Mouse (Mus musculus): Measurements from ENCODE around the gene Srd5a1. TPM values are rescaled to one million over a fixed set of nuclear protein-coding genes. Genes with fewer than 3 reads are reported as not detected.
A peak's percentile ranks its signal among the peaks of the same experiment; 100 is the strongest.
"Not testable (repeated sequence)": the region's sequence is repeated elsewhere in the genome, so short reads cannot be mapped to it uniquely, and the experiment has no call there.

Srd5a1 gene
- polyA plus RNA-seq, 1 experiment from 2014 or later, result 24.9 TPM

GRCm38 (mm10) chr13:69608734-69609133 lies 2.5 kb downstream of the Srd5a1 start:
- no peak overlapping the region for H3K27ac ChIP-seq (ENCODE audit: low read depth, low read length)
- ATAC-seq (ENCODE audit: low FRiP score) (no peak), DNase-seq (ENCODE audit: low spot score, missing footprints) (no peak)
- H3K4me1 ChIP-seq (ENCODE audit: control insufficient read depth, insufficient read depth, low read length), result peaks cover 12% of the 10 kb centered on the region
- no peak overlapping the region for H3K4me2 ChIP-seq
- no peak overlapping the region for H3K4me3 ChIP-seq (ENCODE audit: low read depth, low read length)
- no peaks in the 10 kb centered on the region for H3K27me3 ChIP-seq (ENCODE audit: control insufficient read depth, insufficient read depth, low read length)
- no peak overlapping the region for H3K9ac ChIP-seq (ENCODE audit: low read length)
- no peaks in the 10 kb centered on the region for H3K36me3 ChIP-seq (ENCODE audit: control insufficient read depth, insufficient read depth, low read length)
- no peaks in the 10 kb centered on the region for H3K9me3 ChIP-seq (ENCODE audit: control insufficient read depth, low read length)
- 88% methylated on average over 8 of the region's 8 CpGs for WGBS

DNA sequence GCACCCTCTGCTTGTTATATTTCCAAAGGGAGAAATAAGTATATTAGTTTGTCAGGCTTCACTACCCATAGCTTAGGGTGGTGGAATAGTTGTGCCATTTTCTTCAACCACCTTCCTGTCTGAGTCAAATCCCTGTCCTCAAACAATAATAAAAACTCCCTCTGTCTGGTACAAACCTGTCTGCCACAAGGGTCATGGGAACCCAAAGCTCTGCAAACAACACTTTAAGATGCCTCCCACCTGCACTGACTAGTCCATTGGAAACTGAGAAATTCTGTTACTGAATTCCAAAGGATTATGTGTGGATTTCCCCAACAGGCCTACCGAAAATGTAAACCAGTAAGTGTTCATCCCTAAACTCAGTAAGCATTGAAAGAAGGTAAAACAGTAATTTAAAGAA lies 6.6 kb downstream of the Srd5a1 start:
- DNase-seq (ENCODE audit: low spot score, missing footprints) (no peak), ATAC-seq (ENCODE audit: low FRiP score) (no peak)

DNA sequence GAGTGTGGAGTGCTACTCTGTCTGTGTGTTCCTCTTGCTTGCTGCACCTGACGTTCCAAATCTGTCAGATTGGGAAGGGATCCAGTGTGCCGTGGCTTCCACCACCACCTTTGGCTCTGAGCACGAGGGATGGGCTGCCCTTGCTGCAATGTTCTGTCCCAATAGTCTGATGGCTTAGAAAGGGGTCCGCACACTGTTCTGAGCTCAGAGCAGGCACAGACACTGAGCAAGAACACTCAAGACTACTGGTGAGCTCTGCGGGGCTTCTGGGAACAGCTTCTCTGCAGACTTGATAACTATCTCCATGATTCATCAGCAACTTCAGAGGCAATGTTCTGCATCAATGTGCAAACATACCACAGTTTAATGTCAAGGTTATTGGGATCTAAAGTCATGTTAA lies 9.9 kb downstream of the Srd5a1 start:
- H3K36me3 ChIP-seq (ENCODE audit: control insufficient read depth, insufficient read depth, low read length), result no peaks in the 10 kb centered on the region
- no peaks in the 10 kb centered on the region for H3K4me1 ChIP-seq (ENCODE audit: control insufficient read depth, insufficient read depth, low read length)
- H3K4me3 ChIP-seq (ENCODE audit: low read depth, low read length), result no peak overlapping the region
- no peaks in the 10 kb centered on the region for H3K27me3 ChIP-seq (ENCODE audit: control insufficient read depth, insufficient read depth, low read length)
- DNase-seq (ENCODE audit: low spot score, missing footprints) (no peak), ATAC-seq (ENCODE audit: low FRiP score) (no peak)
- 88% methylated on average over 5 of the region's 5 CpGs for WGBS
- no peak overlapping the region for H3K9ac ChIP-seq (ENCODE audit: low read length)
- H3K4me2 ChIP-seq, result no peak overlapping the region
- no peaks in the 10 kb centered on the region for H3K9me3 ChIP-seq (ENCODE audit: control insufficient read depth, low read length)
- H3K27ac ChIP-seq (ENCODE audit: low read depth, low read length), result no peak overlapping the region

More for the DNA sequence above, 6.6 kb downstream of the Srd5a1 start:
- Histone ChIP-seq H3K4me1 (ENCODE audit: control insufficient read depth, insufficient read depth, low read length) (no peaks in the 10 kb centered on the region), H3K9ac (ENCODE audit: low read length) (no peak overlapping the region), H3K27ac (ENCODE audit: low read depth, low read length) (no peak overlapping the region), H3K27me3 (ENCODE audit: control insufficient read depth, insufficient read depth, low read length) (no peaks in the 10 kb centered on the region), H3K9me3 (ENCODE audit: control insufficient read depth, low read length) (no peaks in the 10 kb centered on the region), H3K36me3 (ENCODE audit: control insufficient read depth, insufficient read depth, low read length) (no peaks in the 10 kb centered on the region), H3K4me2 (no peak overlapping the region), H3K4me3 (ENCODE audit: low read depth, low read length) (no peak overlapping the region)
- WGBS, result 84% methylated on average over 1 of the region's 1 CpGs

GRCm38 (mm10) chr13:69600863-69601262 lies 10.4 kb downstream of the Srd5a1 start:
- DNase-seq (ENCODE audit: low spot score, missing footprints); H3K27ac ChIP-seq (ENCODE audit: low read depth, low read length); H3K4me2 ChIP-seq; ATAC-seq (ENCODE audit: low FRiP score); H3K36me3 ChIP-seq (ENCODE audit: control insufficient read depth, insufficient read depth, low read length); H3K4me3 ChIP-seq (ENCODE audit: low read depth, low read length); H3K4me1 ChIP-seq (ENCODE audit: control insufficient read depth, insufficient read depth, low read length); H3K27me3 ChIP-seq (ENCODE audit: control insufficient read depth, insufficient read depth, low read length); H3K9me3 ChIP-seq (ENCODE audit: control insufficient read depth, low read length); H3K9ac ChIP-seq (ENCODE audit: low read length): not testable (repeated sequence)
- 91% methylated on average over 5 of the region's 5 CpGs for WGBS

GRCm38 (mm10) chr13:69598867-69599266 lies 12.4 kb downstream of the Srd5a1 start:
- 97% methylated on average over 10 of the region's 10 CpGs for WGBS
- ATAC-seq (ENCODE audit: low FRiP score) (no peak), DNase-seq (ENCODE audit: low spot score, missing footprints) (no peak)
- H3K4me2 ChIP-seq, result no peak overlapping the region
- no peaks in the 10 kb centered on the region for H3K9me3 ChIP-seq (ENCODE audit: control insufficient read depth, low read length)
- no peaks in the 10 kb centered on the region for H3K4me1 ChIP-seq (ENCODE audit: control insufficient read depth, insufficient read depth, low read length)
- H3K9ac ChIP-seq (ENCODE audit: low read length), result no peak overlapping the region
- no peak overlapping the region for H3K4me3 ChIP-seq (ENCODE audit: low read depth, low read length)
- H3K27me3 ChIP-seq (ENCODE audit: control insufficient read depth, insufficient read depth, low read length), result no peaks in the 10 kb centered on the region
- no peaks in the 10 kb centered on the region for H3K36me3 ChIP-seq (ENCODE audit: control insufficient read depth, insufficient read depth, low read length)
- H3K27ac ChIP-seq (ENCODE audit: low read depth, low read length), result no peak overlapping the region

DNA sequence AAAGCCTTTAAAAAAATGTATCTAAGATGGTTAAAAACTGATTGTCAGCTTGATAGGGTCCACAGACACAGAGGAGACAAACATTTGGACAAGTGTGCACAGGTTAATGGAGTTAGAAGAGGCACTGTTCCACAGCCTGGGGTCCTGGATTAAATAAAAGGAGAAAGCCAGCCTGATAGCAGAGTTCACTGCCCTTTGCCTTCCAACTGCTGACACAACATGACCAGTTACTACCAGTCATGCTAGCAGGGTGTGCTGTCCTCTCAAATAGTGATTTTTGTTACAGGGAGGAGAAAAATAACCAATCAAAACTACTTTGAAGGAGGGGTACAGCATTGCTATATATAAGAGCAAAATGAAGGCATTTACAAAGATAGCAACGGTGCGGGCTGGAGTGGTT lies 14.7 kb downstream of the Srd5a1 start:
- no peaks in the 10 kb centered on the region for H3K27me3 ChIP-seq (ENCODE audit: control insufficient read depth, insufficient read depth, low read length)
- no peak overlapping the region for H3K9ac ChIP-seq (ENCODE audit: low read length)
- no peaks in the 10 kb centered on the region for H3K4me1 ChIP-seq (ENCODE audit: control insufficient read depth, insufficient read depth, low read length)
- WGBS, result 91% methylated on average over 2 of the region's 2 CpGs
- no peak for DNase-seq (ENCODE audit: low spot score, missing footprints)
- H3K27ac ChIP-seq (ENCODE audit: low read depth, low read length), result no peak overlapping the region
- H3K4me3 ChIP-seq (ENCODE audit: low read depth, low read length), result no peak overlapping the region
- no peak overlapping the region for H3K4me2 ChIP-seq
- H3K9me3 ChIP-seq (ENCODE audit: control insufficient read depth, low read length), result no peaks in the 10 kb centered on the region
- no peaks in the 10 kb centered on the region for H3K36me3 ChIP-seq (ENCODE audit: control insufficient read depth, insufficient read depth, low read length)
- ATAC-seq (ENCODE audit: low FRiP score), result no peak

- DNase-seq (ENCODE audit: low spot score, missing footprints), result no peak
- 89% methylated on average over 6 of the region's 6 CpGs for WGBS
- Histone ChIP-seq H3K9me3 (ENCODE audit: control insufficient read depth, low read length) (no peaks in the 10 kb centered on the region), H3K9ac (ENCODE audit: low read length) (no peak overlapping the region), H3K4me2 (no peak overlapping the region), H3K36me3 (ENCODE audit: control insufficient read depth, insufficient read depth, low read length) (no peaks in the 10 kb centered on the region), H3K4me3 (ENCODE audit: low read depth, low read length) (no peak overlapping the region), H3K27ac (ENCODE audit: low read depth, low read length) (no peak overlapping the region), H3K4me1 (ENCODE audit: control insufficient read depth, insufficient read depth, low read length) (no peaks in the 10 kb centered on the region), H3K27me3 (ENCODE audit: control insufficient read depth, insufficient read depth, low read length) (no peaks in the 10 kb centered on the region)
- no peak for ATAC-seq (ENCODE audit: low FRiP score)
These were observed 15.3 kb downstream of the Srd5a1 start for GRCm38 (mm10) chr13:69595911-69596310.

- Histone ChIP-seq H3K4me1 (ENCODE audit: control insufficient read depth, insufficient read depth, low read length) (no peaks in the 10 kb centered on the region), H3K4me3 (ENCODE audit: low read depth, low read length) (no peak overlapping the region), H3K27me3 (ENCODE audit: control insufficient read depth, insufficient read depth, low read length) (no peaks in the 10 kb centered on the region), H3K27ac (ENCODE audit: low read depth, low read length) (no peak overlapping the region), H3K4me2 (no peak overlapping the region), H3K9ac (ENCODE audit: low read length) (no peak overlapping the region), H3K36me3 (ENCODE audit: control insufficient read depth, insufficient read depth, low read length) (no peaks in the 10 kb centered on the region), H3K9me3 (ENCODE audit: control insufficient read depth, low read length) (no peaks in the 10 kb centered on the region)
- ATAC-seq (ENCODE audit: low FRiP score) (no peak), DNase-seq (ENCODE audit: low spot score, missing footprints) (no peak)
- 87% methylated on average over 7 of the region's 7 CpGs for WGBS
These were observed 16.5 kb downstream of the Srd5a1 start for GRCm38 (mm10) chr13:69594577-69595256.

DNA sequence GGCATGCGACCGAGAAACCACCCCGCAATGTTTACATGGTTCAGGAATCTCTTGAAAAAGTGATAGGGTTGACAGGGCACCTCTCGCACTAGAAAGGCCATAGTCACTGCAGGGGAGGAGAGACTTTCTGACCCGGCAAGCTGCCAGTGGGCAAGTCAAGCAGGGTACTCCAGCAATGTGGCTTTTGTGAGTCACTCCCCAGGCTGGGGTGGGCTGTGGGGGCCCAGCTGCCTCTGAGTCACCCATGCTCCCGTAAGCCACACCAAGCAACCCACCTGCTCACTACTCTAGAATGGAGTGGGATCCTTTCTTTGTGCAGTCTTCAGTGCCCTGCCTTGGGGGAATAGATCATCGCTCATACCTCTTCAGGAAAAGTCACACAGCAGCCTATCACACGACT lies 17.8 kb downstream of the Srd5a1 start:
- no peak overlapping the region for H3K9ac ChIP-seq (ENCODE audit: low read length)
- no peak overlapping the region for H3K4me2 ChIP-seq
- no peaks in the 10 kb centered on the region for H3K9me3 ChIP-seq (ENCODE audit: control insufficient read depth, low read length)
- no peak overlapping the region for H3K27ac ChIP-seq (ENCODE audit: low read depth, low read length)
- no peaks in the 10 kb centered on the region for H3K36me3 ChIP-seq (ENCODE audit: control insufficient read depth, insufficient read depth, low read length)
- H3K27me3 ChIP-seq (ENCODE audit: control insufficient read depth, insufficient read depth, low read length), result no peaks in the 10 kb centered on the region
- ATAC-seq (ENCODE audit: low FRiP score) (no peak), DNase-seq (ENCODE audit: low spot score, missing footprints) (peak; percentile 8)
- H3K4me3 ChIP-seq (ENCODE audit: low read depth, low read length), result no peak overlapping the region
- 84% methylated on average over 8 of the region's 8 CpGs for WGBS
- H3K4me1 ChIP-seq (ENCODE audit: control insufficient read depth, insufficient read depth, low read length), result no peaks in the 10 kb centered on the region

Data from midbrain, embryonic 11.5 days (tissue).